Mouse (Mus musculus) G1E-ER4 (cell line): Measurements from ENCODE around the gene Asnsd1. TPM values are rescaled to one million over a fixed set of nuclear protein-coding genes. Genes with fewer than 3 reads are reported as not detected.
A peak's percentile ranks its signal among the peaks of the same experiment; 100 is the strongest.

Experiments used
- GATA1 ChIP-seq: IDR thresholded peaks from one replicate; pipeline ENCODE4 v1.8.0; 2012; ENCODE audit warnings: low read length, inconsistent platforms
- polyA plus RNA-seq: library from polyadenylated mRNA; stranded (reverse); fragments of >175 nt; gene quantifications from 2 replicates; pipeline ENCODE4 v1.2.3, GENCODE M21; 2012

Asnsd1 gene
- 56.3 and 85.0 TPM in 2 replicates for polyA plus RNA-seq

DNA sequence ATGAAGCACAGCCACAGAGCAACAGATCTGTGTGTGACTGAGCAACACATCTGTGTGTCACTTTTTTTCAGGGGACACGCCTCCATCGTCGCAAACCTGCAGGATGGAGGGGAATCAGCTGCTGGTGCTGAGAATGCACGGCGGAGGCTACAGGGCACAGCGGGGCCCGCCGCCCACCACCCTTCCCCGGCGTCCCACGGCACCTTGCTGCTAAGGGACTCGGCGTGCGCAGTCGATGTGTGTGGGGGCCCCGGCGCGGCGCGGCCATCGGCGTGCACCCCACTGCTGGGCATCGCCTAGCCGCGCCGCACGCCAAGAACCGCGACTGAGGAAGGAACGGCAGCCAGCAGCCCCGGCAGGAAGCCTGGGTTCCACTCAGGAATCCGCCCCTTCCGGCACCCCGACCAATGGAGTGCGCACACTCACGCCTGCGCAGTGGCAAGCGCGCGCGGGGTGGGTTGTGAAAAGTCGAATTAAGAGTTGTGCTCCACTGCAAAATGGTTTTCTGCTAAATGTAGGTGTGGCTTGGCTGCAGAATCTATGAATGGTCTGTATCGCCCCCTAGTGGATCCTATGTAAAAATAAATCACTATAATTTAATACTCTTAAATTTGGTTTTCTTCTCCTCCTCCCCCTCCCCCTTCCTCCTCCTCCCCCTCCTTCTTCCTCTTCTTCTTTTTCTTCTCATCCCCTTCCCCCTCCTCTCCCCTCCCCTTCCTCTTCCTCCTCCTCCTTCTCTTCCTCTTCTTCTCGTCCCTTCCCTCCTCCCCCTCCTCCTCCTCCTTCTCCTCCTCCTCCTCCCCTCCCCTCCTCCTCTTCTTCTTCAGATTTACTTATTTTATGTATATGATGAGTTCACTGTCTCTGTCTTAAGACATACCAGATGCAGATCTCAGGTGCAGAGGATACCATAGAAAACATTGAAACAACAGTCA, at the start of gene Asnsd1, which contains the start of the genes Asdurf and Gm28551:
Gene Asnsd1 (minus strand): TSS at position 426 of the 935 bp plus-strand sequence.
Gene Asdurf (minus strand): TSS at position 293 of the 935 bp plus-strand sequence.
Gene Gm28551 (minus strand): TSS at position 341 of the 935 bp plus-strand sequence.
- no peak for TF ChIP-seq GATA1

DNA sequence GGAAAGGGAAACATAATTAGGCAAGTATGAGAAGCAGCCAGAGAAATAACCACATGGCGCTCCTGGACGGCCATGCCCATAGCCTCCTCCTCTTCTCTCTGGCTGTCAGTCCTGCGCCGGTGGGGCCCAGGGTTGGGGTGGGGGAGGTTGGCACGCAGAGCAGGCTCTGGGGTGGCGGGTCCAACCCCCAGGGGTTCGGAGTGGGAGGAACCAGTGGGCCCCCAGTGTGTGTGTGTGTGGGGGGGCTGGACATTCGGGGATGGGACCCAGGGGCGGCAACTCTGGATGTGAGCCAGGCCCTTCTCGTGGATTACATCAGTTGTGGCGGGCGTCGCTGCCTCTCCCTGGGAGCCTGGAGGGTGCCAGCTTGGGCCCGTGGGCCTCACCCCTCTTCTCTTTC, 36.2 kb upstream of the Asnsd1 start:
- no peak for TF ChIP-seq GATA1

DNA sequence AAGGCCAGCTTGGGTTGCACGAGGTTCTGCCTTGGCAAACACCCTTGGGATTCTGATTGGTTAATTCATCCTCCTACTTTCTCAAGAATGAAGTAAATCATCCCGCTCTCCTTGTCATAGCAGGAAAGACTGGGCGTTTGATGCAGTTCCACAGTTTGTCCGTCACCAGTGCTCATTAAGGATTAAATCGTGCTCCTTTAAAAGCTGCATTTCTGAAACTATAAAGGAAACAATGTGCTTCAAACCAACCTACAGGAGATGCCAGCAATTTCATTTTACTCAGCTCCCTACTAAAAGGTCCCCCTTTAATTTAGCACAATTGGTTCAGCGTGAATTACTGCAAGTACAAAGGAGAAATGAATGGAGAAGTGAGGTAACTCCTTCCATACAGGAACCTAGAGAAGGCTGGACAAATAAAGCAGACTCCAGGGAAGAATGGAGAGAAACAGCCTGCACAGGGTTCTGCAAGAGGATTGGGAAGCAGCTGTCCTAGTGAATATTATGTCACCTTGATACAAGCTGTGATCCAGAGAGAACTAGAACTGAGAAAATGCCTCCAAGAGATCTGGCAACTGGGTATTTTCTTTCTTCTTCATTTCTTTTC, 31.6 kb upstream of the Asnsd1 start:
- TF ChIP-seq GATA1 = no peak

DNA sequence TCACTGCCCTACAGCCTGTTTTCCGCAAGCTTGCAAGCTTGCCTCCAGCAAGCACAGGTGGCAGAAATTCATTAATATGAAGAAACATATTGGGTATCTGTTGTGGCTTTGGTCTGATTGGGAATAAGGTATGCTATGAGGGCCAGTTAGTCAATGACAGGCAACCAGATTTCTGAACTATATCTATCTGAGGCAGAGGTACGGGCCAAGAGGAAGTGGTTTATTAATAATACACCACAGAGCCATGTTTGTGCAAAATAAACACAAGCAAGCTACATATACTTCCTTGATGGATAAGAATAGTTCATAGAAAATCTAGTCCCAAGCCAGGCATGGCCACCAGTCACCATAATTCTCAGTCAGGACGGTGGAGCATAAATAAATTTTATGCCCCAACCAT, 25.2 kb upstream of the Asnsd1 start:
- no peak for TF ChIP-seq GATA1

DNA sequence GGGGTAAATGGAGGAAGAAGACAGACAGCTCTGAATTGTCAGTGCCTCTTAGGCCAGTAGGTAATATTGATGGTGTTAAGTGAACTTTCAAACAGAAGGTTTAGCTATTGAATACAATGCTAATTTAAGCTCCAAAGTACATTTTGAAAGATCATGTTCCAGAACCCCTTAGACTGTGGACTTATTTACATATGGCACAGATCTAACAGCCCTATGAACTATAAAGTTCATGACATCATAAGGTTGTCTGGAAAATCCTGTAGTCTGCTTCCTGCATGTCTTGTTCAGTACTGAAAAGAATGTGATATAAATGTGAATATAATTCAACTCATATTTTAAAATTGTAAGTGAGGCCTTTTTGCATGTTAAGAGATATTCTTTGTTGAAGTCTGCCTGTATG, 6.4 kb upstream of the Asnsd1 start:
- TF ChIP-seq GATA1 = no peak

DNA sequence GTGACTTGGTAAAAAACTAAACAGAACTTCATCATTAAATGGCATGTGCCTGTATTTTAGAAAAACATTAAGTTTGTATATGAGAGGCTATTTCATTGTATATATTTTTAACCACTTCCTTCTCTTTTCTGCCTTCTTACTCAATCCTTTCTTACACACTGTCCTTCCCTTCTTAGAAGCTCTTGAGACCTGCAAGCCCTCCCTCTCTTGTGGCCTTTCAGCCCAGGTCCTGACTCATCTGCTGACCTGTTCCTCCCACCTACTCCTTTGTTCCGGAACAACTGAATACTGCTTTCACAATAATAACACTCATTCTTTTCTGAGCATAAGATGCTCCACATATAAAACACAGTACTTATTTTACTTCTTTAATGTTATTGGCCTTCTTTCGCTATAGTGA, 11.5 kb downstream of the Asnsd1 start:
- TF ChIP-seq GATA1 = no peak

DNA sequence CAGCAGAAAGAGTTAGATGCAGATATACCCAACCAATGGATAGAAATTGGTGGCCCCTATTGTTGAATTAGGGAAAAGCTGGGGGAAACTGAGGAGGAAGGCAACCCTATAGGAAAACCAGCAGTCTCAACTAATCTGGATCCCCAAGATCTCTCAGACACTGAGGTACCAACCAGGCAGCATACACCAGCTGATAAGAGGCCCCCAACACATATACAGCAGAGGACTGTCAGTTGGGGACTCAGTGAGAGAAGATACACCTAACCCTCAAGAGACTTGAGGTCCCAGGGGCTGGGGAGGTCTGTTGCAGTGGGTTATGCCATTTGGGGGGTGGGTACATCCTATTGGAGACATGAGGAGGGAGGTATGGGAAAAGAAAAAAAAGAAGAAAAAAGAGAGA, 17.1 kb downstream of the Asnsd1 start:
- TF ChIP-seq GATA1 = no peak

DNA sequence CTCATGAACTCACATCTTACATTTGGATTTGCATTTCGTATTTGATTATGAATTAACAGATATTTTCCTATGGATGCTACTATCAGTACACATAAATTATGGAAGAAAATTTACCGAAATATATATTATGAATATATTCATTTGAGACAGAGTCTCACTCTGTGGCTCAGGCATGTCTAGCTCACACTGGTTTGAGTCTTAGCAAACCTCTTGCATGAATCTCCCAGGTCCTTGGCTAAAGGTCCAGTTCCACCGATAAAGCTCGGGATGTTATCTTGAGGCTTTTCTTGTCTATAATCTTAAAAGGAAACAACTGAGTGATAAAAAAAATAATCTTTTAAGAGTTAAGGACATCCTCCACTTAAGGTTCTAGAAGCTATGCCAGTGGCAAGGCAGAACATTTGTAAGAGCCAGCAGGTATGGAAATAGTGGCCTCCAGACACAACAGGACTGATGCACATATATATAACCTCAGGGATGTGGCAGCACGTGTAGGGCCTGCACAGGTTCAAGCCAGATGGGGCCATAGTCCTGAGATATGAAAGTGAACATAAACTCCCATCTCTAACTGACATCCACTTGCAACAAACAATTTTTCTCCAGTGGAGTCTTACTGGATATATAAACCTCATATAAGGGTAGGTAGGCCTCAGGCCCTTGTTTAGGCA, 27.6 kb downstream of the Asnsd1 start:
- TF ChIP-seq GATA1 = no peak

DNA sequence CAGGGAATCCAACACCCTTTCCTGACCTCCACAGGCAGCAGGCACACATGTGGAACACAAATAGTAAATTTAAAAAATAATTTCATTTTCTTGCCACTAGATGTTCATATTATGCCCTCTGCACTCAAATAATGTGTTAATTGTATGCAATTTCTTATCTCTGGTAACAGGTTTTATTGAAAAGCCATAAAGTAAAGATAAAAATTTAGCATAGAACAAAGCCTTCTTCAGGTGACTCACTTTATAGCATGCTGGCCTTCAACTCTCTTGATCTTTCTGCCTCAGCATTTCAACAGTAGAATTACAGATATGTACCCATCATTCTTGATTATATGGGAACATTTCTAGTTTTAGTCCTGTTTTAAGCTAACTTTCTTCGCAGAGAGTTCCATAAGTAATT, 28.3 kb downstream of the Asnsd1 start:
- no peak for TF ChIP-seq GATA1

DNA sequence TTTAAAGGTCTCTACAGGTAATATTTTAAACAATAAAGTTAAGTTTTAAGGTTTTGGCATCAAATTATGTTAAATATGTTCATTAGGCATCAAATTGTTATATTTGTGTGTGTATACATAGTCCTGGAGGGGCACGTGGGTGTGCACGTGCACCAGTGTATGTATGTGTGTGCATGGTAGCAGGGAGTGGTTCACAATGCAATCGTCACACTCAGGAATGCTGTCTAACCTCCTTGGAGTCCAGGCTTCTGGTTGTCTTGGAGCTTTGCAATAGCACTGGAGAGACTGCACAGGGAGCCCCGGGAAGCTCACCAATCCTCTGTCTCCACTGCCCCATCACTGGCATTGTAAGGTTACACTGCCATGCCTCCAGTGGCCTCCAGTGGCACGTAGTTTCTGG, 29.3 kb downstream of the Asnsd1 start:
- TF ChIP-seq GATA1 = no peak

DNA sequence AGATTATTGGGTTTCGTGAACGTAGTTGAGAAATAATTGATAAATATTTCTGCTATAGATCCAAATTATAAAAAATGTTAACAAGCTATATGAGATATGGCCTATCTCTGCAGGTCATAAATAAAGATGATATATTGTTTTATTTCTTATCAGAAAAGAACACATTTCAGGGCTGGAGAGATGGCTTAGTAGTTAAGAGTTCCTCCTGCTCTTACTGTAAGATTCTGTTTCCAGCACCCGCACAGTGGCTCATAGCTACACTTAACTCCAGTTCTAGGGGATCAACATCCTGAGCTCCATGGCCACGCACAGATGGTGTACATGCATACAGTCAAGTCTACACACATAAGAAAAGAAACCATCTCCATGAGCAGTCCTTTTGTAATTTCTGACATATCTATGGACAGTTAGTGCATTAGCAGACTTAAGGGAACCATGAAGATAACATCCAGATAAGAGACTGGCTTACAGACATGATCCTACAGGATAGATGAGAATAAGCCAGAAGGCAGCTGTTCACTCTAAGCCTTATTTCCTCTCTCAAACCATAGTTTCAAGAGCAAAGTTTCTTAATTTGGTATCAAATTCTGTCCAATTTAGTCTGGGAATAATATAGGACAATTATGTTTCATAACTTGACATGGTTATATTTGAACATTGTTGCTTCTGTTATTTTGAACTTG, 30.7 kb downstream of the Asnsd1 start:
- peak; percentile 12 for TF ChIP-seq GATA1

DNA sequence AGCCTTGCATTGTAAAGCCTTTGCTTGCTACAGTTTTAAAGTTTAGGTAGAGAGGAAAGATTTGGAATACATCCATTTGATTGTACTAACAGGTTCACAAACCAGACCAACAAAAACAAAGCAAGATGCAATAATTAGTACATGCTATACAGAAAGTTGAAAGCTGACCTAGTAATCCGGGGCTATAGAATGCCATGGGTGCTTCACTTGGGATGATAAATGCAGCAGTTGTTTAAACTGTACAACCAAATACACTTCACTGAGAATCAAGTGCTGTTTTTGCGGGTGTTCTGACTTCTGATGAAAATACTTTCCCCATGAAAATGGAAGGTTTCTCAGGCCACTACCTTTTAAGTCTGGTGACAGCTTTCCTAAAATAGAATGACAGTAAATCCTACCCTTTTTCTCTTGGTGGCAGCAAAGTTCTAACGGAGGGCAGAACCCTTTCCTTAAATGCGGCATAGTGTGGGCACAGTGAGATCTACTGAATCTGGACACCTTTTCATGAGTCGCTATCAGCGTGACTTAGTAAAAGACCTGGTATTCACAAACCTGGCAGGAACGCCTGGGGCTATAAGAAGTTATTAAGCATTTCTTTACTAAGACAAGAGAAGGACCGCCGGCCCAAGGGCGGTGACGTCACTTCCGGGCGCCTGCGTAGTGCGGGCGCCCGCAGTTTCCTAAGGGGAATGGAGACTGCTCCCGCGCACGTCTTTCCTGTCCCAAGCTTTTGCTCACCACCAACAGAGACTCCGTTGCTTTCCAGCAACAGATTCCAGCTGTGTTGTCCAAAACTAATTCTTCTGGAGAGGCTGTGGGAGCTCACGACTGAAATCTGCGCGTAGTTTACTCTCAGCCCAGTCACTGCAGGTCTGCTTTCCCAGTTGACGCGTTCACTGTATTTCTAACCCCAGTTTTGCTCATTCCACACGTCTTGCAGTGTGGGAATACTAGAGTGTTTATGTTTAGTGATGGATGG, 39.3 kb downstream of the Asnsd1 start, which contains the start of gene Osgepl1:
Gene Osgepl1 (plus strand): TSS at position 636 of the 979 bp plus-strand sequence.
- TF ChIP-seq GATA1 = no peak

DNA sequence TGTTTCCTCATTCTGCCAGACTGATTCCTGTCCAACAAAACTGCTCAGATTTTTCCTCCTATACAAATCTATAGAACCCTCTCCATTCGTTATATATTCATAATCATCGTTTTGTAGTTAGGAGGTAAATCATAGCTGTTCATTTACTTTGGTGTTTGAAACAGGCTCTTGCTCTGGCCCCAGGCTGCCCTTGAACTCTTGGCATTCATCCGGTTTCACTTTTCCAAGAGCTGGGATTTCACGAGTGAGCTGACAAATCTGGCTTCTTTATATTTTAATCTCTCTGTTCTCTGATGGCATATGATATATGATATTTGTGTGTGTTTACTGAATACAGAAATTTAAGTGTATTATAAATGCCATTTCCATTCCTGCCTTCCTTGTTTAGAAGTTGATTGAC, 52.0 kb downstream of the Asnsd1 start:
- TF ChIP-seq GATA1 = no peak
